Mouse (Mus musculus): ENCODE data around the gene Isoc2b.
"Not testable (repeated sequence)": the region's sequence is repeated elsewhere in the genome, so short reads cannot be mapped to it uniquely, and the experiment has no call there.

Isoc2b gene

GRCm38 (mm10) chr7:4865579-4866493 lies 4.2 kb downstream of the Isoc2b start:
- peak; percentile 92 for DNase-seq (ENCODE audit: low read depth)

GRCm38 (mm10) chr7:4865090-4865489 lies 5.0 kb downstream of the Isoc2b start:
- peak; percentile 60 for DNase-seq (ENCODE audit: low read depth)

- DNase-seq (ENCODE audit: low read depth), result peak; percentile 67
These were observed 5.8 kb downstream of the Isoc2b start for GRCm38 (mm10) chr7:4864130-4864845.

GRCm38 (mm10) chr7:4863541-4864080 lies 6.4 kb downstream of the Isoc2b start:
- DNase-seq (ENCODE audit: low read depth), result no peak

- DNase-seq (ENCODE audit: low read depth), result peak; percentile 96
These were observed 7.0 kb downstream of the Isoc2b start for GRCm38 (mm10) chr7:4863041-4863440.

- not testable (repeated sequence) for DNase-seq (ENCODE audit: low read depth)
These were observed 9.1 kb downstream of the Isoc2b start for GRCm38 (mm10) chr7:4860926-4861325.

- no peak for DNase-seq (ENCODE audit: low read depth)
These were observed 10.6 kb downstream of the Isoc2b start for GRCm38 (mm10) chr7:4859418-4859978.

GRCm38 (mm10) chr7:4857321-4857720 lies 12.7 kb downstream of the Isoc2b start:
- no peak for DNase-seq (ENCODE audit: low read depth)

GRCm38 (mm10) chr7:4856508-4856907 lies 13.6 kb downstream of the Isoc2b start:
- DNase-seq (ENCODE audit: low read depth), result no peak

GRCm38 (mm10) chr7:4853613-4854012 lies 16.4 kb downstream of the Isoc2b start:
- DNase-seq (ENCODE audit: low read depth), result no peak

GRCm38 (mm10) chr7:4851315-4851688 lies 18.8 kb downstream of the Isoc2b start:
- no peak for DNase-seq (ENCODE audit: low read depth)

- DNase-seq (ENCODE audit: low read depth), result no peak
These were observed 19.3 kb downstream of the Isoc2b start for GRCm38 (mm10) chr7:4850621-4851314.

GRCm38 (mm10) chr7:4849372-4849771 lies 20.7 kb downstream of the Isoc2b start:
- no peak for DNase-seq (ENCODE audit: low read depth)

- no peak for DNase-seq (ENCODE audit: low read depth)
These were observed 25.1 kb downstream of the Isoc2b start for GRCm38 (mm10) chr7:4844917-4845309.

GRCm38 (mm10) chr7:4844245-4844916 lies 25.7 kb downstream of the Isoc2b start, which contains the start of gene Shisa7:
Shisa7 (minus strand) TSS chr7:4844696.
- DNase-seq (ENCODE audit: low read depth), result no peak

GRCm38 (mm10) chr7:4843604-4844244 lies 26.3 kb downstream of the Isoc2b start:
- no peak for DNase-seq (ENCODE audit: low read depth)

GRCm38 (mm10) chr7:4842634-4843131 lies 27.4 kb downstream of the Isoc2b start:
- peak; percentile 22 for DNase-seq (ENCODE audit: low read depth)

- DNase-seq (ENCODE audit: low read depth), result no peak
These were observed 28.0 kb downstream of the Isoc2b start for GRCm38 (mm10) chr7:4842077-4842476.

- no peak for DNase-seq (ENCODE audit: low read depth)
These were observed 32.4 kb downstream of the Isoc2b start for GRCm38 (mm10) chr7:4837639-4838038.

GRCm38 (mm10) chr7:4836351-4836792 lies 33.7 kb downstream of the Isoc2b start:
- no peak for DNase-seq (ENCODE audit: low read depth)
